Mouse (Mus musculus) hindbrain, embryonic 16.5 days (tissue): ENCODE measurements at regions not wholly inside any gene's neighbourhood (a gene's known extent, or its start where the extent isn't known, plus 50 kb on each side); places are given as distances from the start of the nearest gene placed in this dataset.

Experiments
- ATAC-seq: fragments of 200-750 bp; cut with Nextera tagmentation; 2 replicates; pipeline ENCODE4 v1.8.0; 2017; ENCODE audit warnings: moderate TSS enrichment, moderate library complexity
- H3K27ac ChIP-seq: fragments of 300-500 bp; sonication (generic); 2 replicates; pipeline ENCODE4 v1.5.1; 2014; ENCODE audit warnings: low read depth, mild to moderate bottlenecking, control low read depth, low read length, moderate library complexity
- H3K27me3 ChIP-seq: fragments of 300-500 bp; sonication (generic); replicated peaks from 2 replicates; pipeline ENCODE4 v1.6.1; 2014; ENCODE audit warnings: low read length; ENCODE audit not compliant: control insufficient read depth, insufficient read depth
- H3K36me3 ChIP-seq: fragments of 300-500 bp; sonication (generic); 2 replicates; pipeline ENCODE4 v1.6.1; 2014; ENCODE audit warnings: mild to moderate bottlenecking, low read length, moderate library complexity, mixed read lengths; ENCODE audit not compliant: control insufficient read depth, insufficient read depth
- H3K4me1 ChIP-seq: fragments of 300-500 bp; sonication (generic); 2 replicates; pipeline ENCODE4 v1.6.1; 2014; ENCODE audit warnings: low read depth, low read length; ENCODE audit not compliant: control insufficient read depth, insufficient read depth
- H3K4me2 ChIP-seq: fragments of 300-500 bp; sonication (generic); 2 replicates; pipeline ENCODE4 v1.6.1; 2014; ENCODE audit warnings: mild to moderate bottlenecking, low read length, control low read depth, moderate library complexity
- H3K4me3 ChIP-seq: fragments of 300-500 bp; sonication (generic); 2 replicates; pipeline ENCODE4 v1.5.1; 2014; ENCODE audit warnings: mild to moderate bottlenecking, low read length, control low read depth, moderate library complexity
- H3K9ac ChIP-seq: fragments of 300-500 bp; sonication (generic); 2 replicates; pipeline ENCODE4 v1.6.1; 2014; ENCODE audit warnings: low read depth, mild to moderate bottlenecking, control low read depth, low read length, moderate library complexity
- H3K9me3 ChIP-seq: fragments of 300-500 bp; sonication (generic); 2 replicates; pipeline ENCODE4 v1.6.1; 2014; ENCODE audit warnings: mild to moderate bottlenecking, low read length, moderate library complexity; ENCODE audit not compliant: control insufficient read depth
- WGBS: fragments of 180-500 bp; shearing (Covaris S2); extraction: QIAGEN DNeasy Blood & Tissue Kit; methylation state at CpG from one replicate; pipeline ENCODE4 v1.1.7; 2014; 5-methylcytosine and 5-hydroxymethylcytosine counted together

DNA sequence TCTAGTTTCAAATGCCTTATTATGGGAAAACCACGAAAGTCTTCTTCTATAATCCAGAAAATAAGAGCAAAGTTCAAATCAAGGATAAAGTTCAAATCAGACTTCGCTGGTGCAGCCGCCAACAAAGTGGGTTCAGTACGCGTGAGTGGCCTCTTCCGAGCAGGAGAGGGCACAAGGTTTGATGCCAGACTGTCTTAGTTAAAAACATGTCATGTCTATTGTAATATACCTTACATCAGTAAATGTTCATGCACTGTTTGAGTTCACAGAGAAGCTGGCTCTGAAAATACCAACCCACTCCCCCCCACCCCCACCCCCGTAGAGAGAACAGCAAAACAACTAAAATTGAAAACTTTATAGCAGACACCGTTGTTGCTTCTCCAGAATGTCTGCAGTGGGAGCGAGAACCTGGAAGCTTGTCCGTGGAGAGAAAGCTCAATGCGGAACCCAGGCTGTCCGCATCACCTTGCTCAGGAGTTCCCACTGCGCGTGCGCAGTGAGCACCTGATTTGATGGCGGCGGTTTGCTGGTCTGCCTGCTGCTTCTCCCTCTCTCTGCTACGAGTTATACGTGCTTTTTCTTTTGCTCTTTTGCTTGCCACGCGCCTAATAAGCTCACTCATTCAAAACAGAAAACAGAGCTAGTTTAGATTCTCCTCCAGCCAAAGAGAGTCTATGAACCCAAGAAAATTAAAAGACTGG is 367.8 kb upstream of the 3110018I06Rik start:
- Histone ChIP-seq H3K27ac (no peak overlapping the region), H3K4me3 (no peak overlapping the region), H3K4me1 (no peaks in the 10 kb centered on the region), H3K4me2 (no peak overlapping the region), H3K9me3 (no peaks in the 10 kb centered on the region), H3K27me3 (no peaks in the 10 kb centered on the region), H3K9ac (no peak overlapping the region), H3K36me3 (no peaks in the 10 kb centered on the region)
- 90% methylated on average over 21 of the region's 21 CpGs for WGBS
- ATAC-seq = no peak

GRCm38 (mm10) chr12:107121990-107122389 is 366.4 kb upstream of the 3110018I06Rik start:
- no peak overlapping the region for H3K4me3 ChIP-seq
- no peak overlapping the region for H3K4me2 ChIP-seq
- H3K9ac ChIP-seq = no peak overlapping the region
- no peaks in the 10 kb centered on the region for H3K36me3 ChIP-seq
- no peaks in the 10 kb centered on the region for H3K4me1 ChIP-seq
- ATAC-seq = no peak
- H3K27me3 ChIP-seq = no peaks in the 10 kb centered on the region
- no peak overlapping the region for H3K27ac ChIP-seq
- WGBS = 47% methylated on average over 4 of the region's 4 CpGs
- H3K9me3 ChIP-seq = no peaks in the 10 kb centered on the region

DNA sequence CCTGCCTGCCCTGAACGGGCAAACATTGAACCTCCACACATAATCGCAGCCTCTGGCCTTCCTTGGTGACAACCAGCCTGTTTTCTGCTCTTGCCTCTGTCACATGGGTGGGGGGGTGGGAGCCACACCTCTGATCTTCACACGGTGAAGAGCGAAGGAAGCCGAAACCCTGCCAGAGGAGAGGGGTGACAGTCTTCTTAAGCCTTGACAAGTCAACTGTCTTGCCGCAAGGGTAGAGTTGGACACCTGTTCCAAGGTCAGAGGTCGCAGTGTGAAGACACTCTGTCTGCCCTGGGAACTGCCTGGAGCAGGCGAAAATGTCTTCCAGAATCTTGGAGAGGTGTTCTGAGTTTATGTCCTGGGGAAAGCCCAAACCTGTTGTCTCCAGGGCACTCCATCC is 364.8 kb upstream of the 3110018I06Rik start:
- Histone ChIP-seq H3K36me3 (no peaks in the 10 kb centered on the region), H3K4me3 (no peak overlapping the region), H3K27me3 (no peaks in the 10 kb centered on the region), H3K4me1 (no peaks in the 10 kb centered on the region), H3K9ac (no peak overlapping the region), H3K9me3 (no peaks in the 10 kb centered on the region), H3K4me2 (no peak overlapping the region), H3K27ac (no peak overlapping the region)
- 90% methylated on average over 8 of the region's 8 CpGs for WGBS
- ATAC-seq = no peak

GRCm38 (mm10) chr12:107124263-107124885 is 364.1 kb upstream of the 3110018I06Rik start:
- 89% methylated on average over 17 of the region's 17 CpGs for WGBS
- ATAC-seq = no peak

GRCm38 (mm10) chr12:107125201-107125600 is 363.2 kb upstream of the 3110018I06Rik start:
- WGBS = 72% methylated on average over 7 of the region's 7 CpGs
- Histone ChIP-seq H3K27ac (no peak overlapping the region), H3K4me3 (no peak overlapping the region), H3K36me3 (no peaks in the 10 kb centered on the region), H3K4me1 (no peaks in the 10 kb centered on the region), H3K27me3 (no peaks in the 10 kb centered on the region), H3K9ac (no peak overlapping the region), H3K4me2 (no peak overlapping the region), H3K9me3 (no peaks in the 10 kb centered on the region)
- ATAC-seq = no peak

More at GRCm38 (mm10) chr12:107124263-107124885, 364.1 kb upstream of the 3110018I06Rik start:
- no peaks in the 10 kb centered on the region for H3K9me3 ChIP-seq
- no peak overlapping the region for H3K27ac ChIP-seq
- no peaks in the 10 kb centered on the region for H3K36me3 ChIP-seq
- H3K4me1 ChIP-seq = no peaks in the 10 kb centered on the region
- H3K4me2 ChIP-seq = no peak overlapping the region
- H3K4me3 ChIP-seq = no peak overlapping the region
- no peak overlapping the region for H3K9ac ChIP-seq
- no peaks in the 10 kb centered on the region for H3K27me3 ChIP-seq

DNA sequence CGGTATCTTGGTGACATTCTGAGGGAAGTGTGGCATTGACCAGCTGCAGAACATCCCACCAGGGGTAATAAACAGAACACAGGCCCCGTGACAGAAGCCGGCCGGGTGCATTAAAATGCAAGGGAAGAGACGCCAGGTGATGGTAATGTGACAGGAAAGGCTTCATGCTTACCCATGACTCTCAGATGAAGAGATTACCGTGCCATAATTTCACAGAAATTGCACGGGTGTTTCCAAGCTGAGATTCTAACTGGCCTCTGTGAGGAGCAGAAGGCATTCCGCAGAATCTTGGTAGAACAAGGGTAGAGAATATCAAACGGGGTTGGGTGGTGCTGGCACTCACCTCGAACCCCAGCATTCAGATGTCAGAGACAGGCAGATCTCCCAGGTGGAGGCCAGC is 362.4 kb upstream of the 3110018I06Rik start:
- Histone ChIP-seq H3K9me3 (no peaks in the 10 kb centered on the region), H3K27ac (no peak overlapping the region), H3K9ac (no peak overlapping the region), H3K4me3 (no peak overlapping the region), H3K36me3 (no peaks in the 10 kb centered on the region), H3K4me2 (no peak overlapping the region), H3K4me1 (no peaks in the 10 kb centered on the region), H3K27me3 (no peaks in the 10 kb centered on the region)
- 71% methylated on average over 10 of the region's 10 CpGs for WGBS
- no peak for ATAC-seq

- no peaks in the 10 kb centered on the region for H3K27me3 ChIP-seq
- ATAC-seq = no peak
- H3K36me3 ChIP-seq = no peaks in the 10 kb centered on the region
- no peak overlapping the region for H3K9ac ChIP-seq
- H3K4me1 ChIP-seq = no peaks in the 10 kb centered on the region
- WGBS = 89% methylated on average over 3 of the region's 3 CpGs
- H3K4me3 ChIP-seq = no peak overlapping the region
- no peak overlapping the region for H3K27ac ChIP-seq
- H3K9me3 ChIP-seq = no peaks in the 10 kb centered on the region
- H3K4me2 ChIP-seq = no peak overlapping the region
These were observed 360.8 kb upstream of the 3110018I06Rik start for GRCm38 (mm10) chr12:107127591-107127990.

GRCm38 (mm10) chr12:107129232-107129631 is 359.2 kb upstream of the 3110018I06Rik start:
- Histone ChIP-seq H3K4me3 (no peak overlapping the region), H3K4me1 (no peaks in the 10 kb centered on the region), H3K27me3 (no peaks in the 10 kb centered on the region), H3K9me3 (no peaks in the 10 kb centered on the region), H3K36me3 (no peaks in the 10 kb centered on the region), H3K9ac (no peak overlapping the region), H3K27ac (no peak overlapping the region), H3K4me2 (no peak overlapping the region)
- ATAC-seq = no peak
- 73% methylated on average over 6 of the region's 6 CpGs for WGBS

DNA sequence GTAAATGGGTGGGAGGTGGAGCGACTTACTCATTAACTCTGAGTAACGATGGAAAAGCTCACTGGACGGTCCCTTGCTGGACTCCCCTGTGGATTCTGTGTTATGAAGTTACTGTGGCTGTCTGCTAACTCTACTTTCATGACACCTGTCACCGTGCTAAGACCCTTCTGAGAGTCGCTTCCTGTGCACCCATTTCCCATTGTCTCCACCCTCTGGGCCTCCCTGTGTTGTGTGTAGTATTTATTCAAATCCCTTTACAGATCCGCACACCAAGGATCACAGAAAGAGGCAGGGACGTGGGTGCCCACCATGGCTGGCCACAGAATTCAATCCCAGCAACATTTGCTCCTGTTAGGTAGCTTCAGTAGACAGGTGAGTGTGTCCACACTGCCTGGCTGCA is 357.1 kb upstream of the 3110018I06Rik start:
- ATAC-seq = no peak
- H3K27me3 ChIP-seq = no peaks in the 10 kb centered on the region
- H3K4me3 ChIP-seq = no peak overlapping the region
- H3K27ac ChIP-seq = no peak overlapping the region
- WGBS = 78% methylated on average over 7 of the region's 7 CpGs
- H3K4me1 ChIP-seq = no peaks in the 10 kb centered on the region
- no peaks in the 10 kb centered on the region for H3K36me3 ChIP-seq
- H3K9me3 ChIP-seq = no peaks in the 10 kb centered on the region
- no peak overlapping the region for H3K4me2 ChIP-seq
- H3K9ac ChIP-seq = no peak overlapping the region
